Mouse (Mus musculus) CH12.LX (cell line): ENCODE results near the gene Bank1.

Source experiments
- BHLHE40 ChIP-seq: IDR thresholded peaks from 2 replicates; pipeline ENCODE4 v1.6.1; 2011; ENCODE audit warnings: mild to moderate bottlenecking, low read depth, low read length, improper control_type of control experiment
- CHD2 ChIP-seq: IDR thresholded peaks from 2 replicates; pipeline ENCODE4 v1.6.1; 2011; ENCODE audit warnings: low read length, improper control_type of control experiment
- CTCF ChIP-seq, 2 experiments: IDR thresholded peaks in 1 of 2; conservative IDR thresholded peaks in 1 of 2; 2 replicates each; pipeline ENCODE4 v1.5.1; 2011 to 2012; ENCODE audit warnings: low read depth in 2 of 2, low read length in 2 of 2, improper control_type of control experiment in 1 of 2, inconsistent platforms in 1 of 2, mild to moderate bottlenecking in 1 of 2, moderate library complexity in 1 of 2
- E2F4 ChIP-seq: IDR thresholded peaks from 2 replicates; pipeline ENCODE4 v1.6.1; 2011; ENCODE audit warnings: low read depth, low read length, improper control_type of control experiment; ENCODE audit not compliant: insufficient replicate concordance
- EP300 ChIP-seq: IDR thresholded peaks from 2 replicates; pipeline ENCODE4 v1.6.1; 2011; ENCODE audit warnings: low read length, improper control_type of control experiment
- ETS1 ChIP-seq: conservative IDR thresholded peaks from 2 replicates; pipeline ENCODE4 v1.6.1; 2012; ENCODE audit warnings: low read depth, mild to moderate bottlenecking, inconsistent platforms, low read length, improper control_type of control experiment, moderate library complexity
- MAFK ChIP-seq: IDR thresholded peaks from 2 replicates; pipeline ENCODE4 v1.6.1; 2011; ENCODE audit warnings: low read length, improper control_type of control experiment; ENCODE audit not compliant: insufficient replicate concordance
- MAX ChIP-seq: IDR thresholded peaks from 2 replicates; pipeline ENCODE4 v1.6.1; 2011; ENCODE audit warnings: low read length, improper control_type of control experiment
- MXI1 ChIP-seq: IDR thresholded peaks from 2 replicates; pipeline ENCODE4 v1.6.1; 2011; ENCODE audit warnings: mild to moderate bottlenecking, low read depth, low read length, improper control_type of control experiment
- MYC ChIP-seq: IDR thresholded peaks from 2 replicates; pipeline ENCODE4 v1.6.1; 2011; ENCODE audit warnings: low read depth, mild to moderate bottlenecking, improper control_type of control experiment, low read length
- POLR2A ChIP-seq: IDR thresholded peaks from 2 replicates; pipeline ENCODE4 v1.6.1; 2011; ENCODE audit warnings: low read depth, mild to moderate bottlenecking, improper control_type of control experiment, low read length
- POLR2AphosphoS2 ChIP-seq: IDR thresholded peaks from 2 replicates; pipeline ENCODE4 v1.6.1; 2011; ENCODE audit warnings: low read depth, low read length, improper control_type of control experiment
- ZKSCAN1 ChIP-seq: IDR thresholded peaks from 2 replicates; pipeline ENCODE4 v1.6.1; 2012; ENCODE audit warnings: low read depth, inconsistent platforms, low read length, improper control_type of control experiment, borderline replicate concordance
- ZMIZ1 ChIP-seq: IDR thresholded peaks from 2 replicates; pipeline ENCODE4 v1.6.1; 2012; ENCODE audit warnings: low read depth, mild to moderate bottlenecking, inconsistent platforms, low read length, improper control_type of control experiment

- TF ChIP-seq MAFK (no peak), CHD2 (no peak), ETS1 (no peak), EP300 (no peak), POLR2AphosphoS2 (no peak), ZKSCAN1 (no peak), BHLHE40 (no peak), ZMIZ1 (no peak), E2F4 (no peak), POLR2A (no peak), MYC (no peak), MAX (no peak), MXI1 (no peak), CTCF (conservative IDR thresholded peaks at IDR 0.05 in 1 of 2, IDR thresholded peaks at IDR 0.05 in 1 of 2; ENCODE audit: low read depth in 2 of 2, low read length in 2 of 2) (no peak)
Measured at GRCm38 (mm10) chr3:136078535-136078934, 247.3 kb downstream of the Bank1 start.
